Mouse (Mus musculus) hindbrain, embryonic 12.5 days (tissue): ENCODE results near the gene Bok. TPM values are rescaled to one million over a fixed set of nuclear protein-coding genes. Genes with fewer than 3 reads are reported as not detected.
"Not testable (repeated sequence)": the region's sequence is repeated elsewhere in the genome, so short reads cannot be mapped to it uniquely, and the experiment has no call there.

ENCODE experiments used
- ATAC-seq: fragments of 200-750 bp; cut with Nextera tagmentation; 2 replicates; pipeline ENCODE4 v1.8.0; 2017; ENCODE audit warnings: moderate TSS enrichment; ENCODE audit not compliant: low FRiP score
- H3K27ac ChIP-seq: fragments of 300-500 bp; sonication (generic); 2 replicates; pipeline ENCODE4 v1.5.1; 2016; ENCODE audit warnings: mild to moderate bottlenecking
- H3K27me3 ChIP-seq: fragments of 300-500 bp; sonication (generic); 2 replicates; pipeline ENCODE4 v1.6.1; 2016; ENCODE audit warnings: mild to moderate bottlenecking
- H3K36me3 ChIP-seq: fragments of 300-500 bp; sonication (generic); 2 replicates; pipeline ENCODE4 v1.6.1; 2016; ENCODE audit warnings: mild to moderate bottlenecking
- H3K4me1 ChIP-seq: fragments of 300-500 bp; sonication (generic); 2 replicates; pipeline ENCODE4 v1.6.1; 2016
- H3K4me2 ChIP-seq: fragments of 300-500 bp; sonication (generic); replicated peaks from 2 replicates; pipeline ENCODE4 v1.6.1; 2016; ENCODE audit warnings: mild to moderate bottlenecking
- H3K4me3 ChIP-seq: fragments of 300-500 bp; sonication (generic); 2 replicates; pipeline ENCODE4 v1.5.1; 2016; ENCODE audit warnings: mild to moderate bottlenecking
- H3K9ac ChIP-seq: fragments of 300-500 bp; sonication (generic); 2 replicates; pipeline ENCODE4 v1.6.1; 2016; ENCODE audit warnings: mild to moderate bottlenecking, moderate library complexity
- H3K9me3 ChIP-seq: fragments of 300-500 bp; sonication (generic); replicated peaks from 2 replicates; pipeline ENCODE4 v1.6.1; 2016; ENCODE audit warnings: mild to moderate bottlenecking
- WGBS: fragments of 180-500 bp; shearing (Covaris S2); methylation state at CpG from one replicate; pipeline ENCODE4 v1.1.7; 2016; 5-methylcytosine and 5-hydroxymethylcytosine counted together
- polyA plus RNA-seq: library from polyadenylated mRNA; unstranded; fragments of >200 nt; fragmentation: Nextera tagmentation; extraction: Ambion mirVana; gene quantifications from 2 replicates; pipeline ENCODE4 v1.2.1, GENCODE M21; 2016

Bok gene
- 43.8 and 44.1 TPM in 2 replicates for polyA plus RNA-seq

DNA sequence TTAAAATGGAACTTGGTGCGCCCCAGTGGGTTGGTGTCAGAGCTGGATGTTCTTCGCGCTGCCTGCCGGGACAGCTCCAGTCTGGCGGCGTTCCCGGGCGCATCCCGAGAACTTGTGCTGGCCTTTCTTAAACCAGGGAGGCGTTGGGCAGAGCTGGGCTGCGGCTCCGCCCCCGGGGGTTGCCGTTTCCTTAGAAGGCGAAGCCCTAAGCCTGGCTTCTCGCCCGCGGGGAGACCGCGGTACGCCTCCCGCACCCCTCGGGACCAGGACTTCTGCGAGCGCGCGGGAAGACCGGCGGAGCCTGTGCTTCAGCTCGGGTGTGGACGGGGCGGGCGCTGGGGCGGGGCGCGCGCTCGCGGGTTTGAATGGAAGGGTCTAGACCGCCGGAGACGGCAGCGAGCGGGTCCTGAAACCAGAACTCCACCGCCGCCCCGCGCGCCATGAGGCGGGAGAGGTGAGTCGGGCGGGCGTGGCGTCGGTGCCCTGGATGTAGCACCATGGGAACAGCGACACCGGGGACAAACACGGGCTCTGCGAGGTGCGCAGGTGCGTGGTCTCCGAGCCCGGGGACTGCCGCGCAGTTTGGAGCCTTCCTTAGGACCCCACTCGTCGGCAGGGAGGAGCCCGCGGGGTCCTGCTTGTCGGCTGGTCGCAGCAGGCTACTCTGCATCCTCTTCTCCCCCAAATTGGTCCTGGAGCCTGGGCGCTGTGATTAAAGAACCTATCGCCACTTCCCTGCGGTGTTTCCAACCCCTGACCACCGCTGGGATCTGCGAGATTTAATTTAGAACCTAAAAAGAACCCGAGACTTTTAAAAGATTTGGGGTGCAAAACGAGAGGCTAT lies at the start of gene Bok:
Bok (plus strand) TSS at position 260 of the 844 bp plus-strand sequence.
- Histone ChIP-seq H3K36me3 (no peaks in the 10 kb centered on the region), H3K27ac (peak within 1 kb of the TSS; percentile 55), H3K9me3 (0 out of 2 replicates have a peak, but pooled peaks cover 8% of the 10 kb centered on the region), H3K27me3 (peaks cover 19% of the 10 kb centered on the region; the same call in 1 of the 2 replicates), H3K4me3 (peak within 1 kb of the TSS; percentile 57), H3K4me1 (peaks cover 14% of the 10 kb centered on the region; the same call in 1 of the 2 replicates), H3K9ac (peak within 1 kb of the TSS; percentile 73), H3K4me2 (peak within 1 kb of the TSS; percentile 82)
- under 1% methylated on average over 76 of the region's 78 CpGs for WGBS
- ATAC-seq, result peak; percentile 62

DNA sequence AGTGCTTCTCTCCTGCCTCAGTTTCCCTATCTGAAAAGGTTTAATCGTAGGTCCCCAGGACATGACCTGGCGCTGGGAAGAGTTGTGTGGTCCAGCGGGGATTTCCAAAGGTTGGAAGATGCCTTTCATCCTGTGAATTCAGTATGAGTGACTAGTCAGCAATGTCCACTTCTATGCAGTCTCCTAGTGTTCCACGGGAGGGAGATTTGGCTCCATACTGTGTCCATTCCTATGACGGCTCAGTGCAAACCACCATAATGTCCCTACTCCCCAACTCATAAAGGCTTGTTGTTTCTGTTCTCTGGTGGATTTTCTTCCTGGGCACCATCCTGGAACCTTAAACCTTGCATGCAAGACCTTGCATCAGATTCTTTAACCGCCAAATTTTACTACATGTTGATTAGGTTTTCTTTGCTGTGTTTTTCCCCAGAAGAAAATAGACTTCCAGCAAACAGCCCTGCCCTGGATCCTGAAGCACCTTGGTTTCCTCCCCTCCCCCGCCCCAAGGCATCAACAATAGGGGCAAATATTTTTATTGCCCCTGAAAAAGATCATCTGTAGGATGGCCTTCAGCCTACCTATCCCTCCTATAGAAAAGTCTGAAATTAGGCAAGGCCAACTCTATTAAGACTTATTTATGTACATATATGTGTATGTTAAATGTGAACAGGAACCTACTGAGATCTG lies 49.1 kb upstream of the Bok start:
- H3K9ac ChIP-seq, result peak overlapping the region; percentile 92; the same call in 1 of the 2 replicates
- WGBS, result 26% methylated on average over 7 of the region's 7 CpGs
- H3K4me2 ChIP-seq, result peak overlapping the region; percentile 92
- H3K4me1 ChIP-seq, result peaks cover 16% of the 10 kb centered on the region
- H3K27ac ChIP-seq, result peak overlapping the region; percentile 84
- peak overlapping the region; percentile 90 for H3K4me3 ChIP-seq
- no peaks in the 10 kb centered on the region for H3K27me3 ChIP-seq
- ATAC-seq, result peak; percentile 44
- H3K36me3 ChIP-seq, result peaks cover 10% of the 10 kb centered on the region; the same call in 1 of the 2 replicates
- H3K9me3 ChIP-seq, result no peaks in the 10 kb centered on the region

DNA sequence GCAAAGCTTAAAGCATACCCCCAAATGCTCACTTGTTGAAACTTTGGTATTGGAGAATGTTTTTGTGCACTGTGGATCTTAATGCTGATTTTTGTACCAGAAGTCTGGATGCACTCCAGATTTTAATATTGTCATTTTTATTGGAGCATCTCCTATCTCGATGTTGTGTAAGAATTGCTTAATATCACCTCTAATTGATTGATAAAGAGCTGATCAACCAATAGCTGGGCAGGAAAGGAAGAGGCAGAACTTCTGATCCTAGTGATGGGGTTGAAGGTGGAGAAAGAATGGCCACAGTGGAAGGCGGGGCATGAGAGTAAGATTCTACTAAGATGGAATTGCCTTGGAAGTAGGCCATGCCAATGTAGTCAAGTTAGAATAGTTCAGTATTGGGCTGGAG lies 43.5 kb upstream of the Bok start:
- no peaks in the 10 kb centered on the region for H3K4me1 ChIP-seq
- ATAC-seq, result no peak
- H3K4me3 ChIP-seq, result no peak overlapping the region
- no peaks in the 10 kb centered on the region for H3K9me3 ChIP-seq
- no peak overlapping the region for H3K9ac ChIP-seq
- H3K4me2 ChIP-seq, result no peak overlapping the region
- 83% methylated on average over 2 of the region's 2 CpGs for WGBS
- no peaks in the 10 kb centered on the region for H3K27me3 ChIP-seq
- no peak overlapping the region for H3K27ac ChIP-seq
- H3K36me3 ChIP-seq, result no peaks in the 10 kb centered on the region

DNA sequence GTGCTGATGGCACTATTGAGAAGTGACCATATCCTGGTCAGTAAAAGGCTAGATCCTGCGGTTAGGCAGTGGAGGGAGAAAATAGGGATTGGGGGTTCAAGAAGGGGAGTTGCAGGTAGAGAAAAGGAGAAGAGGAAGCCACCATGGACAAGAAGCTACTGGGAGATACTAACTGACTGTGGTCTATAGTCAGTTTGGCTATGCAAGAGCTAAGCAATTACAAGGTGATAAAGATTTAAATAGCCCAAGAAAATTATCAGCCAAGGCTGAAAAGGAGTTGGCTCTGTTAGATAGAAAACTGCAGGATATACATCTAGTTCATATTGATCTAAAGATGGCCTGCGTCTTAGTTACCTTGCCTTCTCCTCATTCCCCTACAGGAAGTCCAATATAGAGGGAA lies 42.8 kb upstream of the Bok start:
- Histone ChIP-seq H3K4me3 (no peak overlapping the region), H3K27me3 (no peaks in the 10 kb centered on the region), H3K9ac (no peak overlapping the region), H3K4me1 (no peaks in the 10 kb centered on the region), H3K4me2 (no peak overlapping the region), H3K9me3 (no peaks in the 10 kb centered on the region), H3K27ac (no peak overlapping the region), H3K36me3 (no peaks in the 10 kb centered on the region)
- 95% methylated on average over 2 of the region's 2 CpGs for WGBS
- ATAC-seq, result no peak

DNA sequence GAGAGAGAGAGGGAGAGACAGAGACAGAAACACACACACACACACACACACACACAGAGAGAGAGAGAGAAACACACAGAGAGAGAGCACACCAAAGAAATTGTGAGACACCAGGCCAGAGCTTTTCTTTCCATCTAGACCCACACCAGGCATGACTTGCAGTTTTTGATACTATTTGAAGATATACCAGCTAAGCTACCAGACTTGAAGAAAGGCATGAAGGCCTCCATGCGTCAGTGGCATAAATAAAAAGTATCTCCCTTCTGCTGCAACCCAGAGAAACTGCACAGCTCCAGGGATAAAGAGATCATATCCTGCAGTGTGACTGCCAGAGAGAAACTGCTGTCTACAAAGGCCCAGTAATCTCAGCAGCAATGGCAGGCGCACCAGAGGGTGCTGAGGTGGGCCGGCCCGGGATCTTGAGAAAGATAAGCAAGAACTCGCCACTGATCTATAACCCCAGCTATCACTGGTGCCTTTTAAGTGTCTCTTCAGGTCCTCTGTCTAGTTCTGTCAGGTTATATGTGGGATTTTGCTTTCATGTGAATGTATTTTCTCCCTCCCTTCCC lies 35.8 kb upstream of the Bok start:
- Histone ChIP-seq H3K9ac (no peak overlapping the region), H3K27me3 (no peaks in the 10 kb centered on the region), H3K4me3 (no peak overlapping the region), H3K36me3 (no peaks in the 10 kb centered on the region), H3K27ac (no peak overlapping the region), H3K9me3 (no peaks in the 10 kb centered on the region), H3K4me2 (no peak overlapping the region), H3K4me1 (no peaks in the 10 kb centered on the region)
- ATAC-seq, result no peak
- WGBS, result 84% methylated on average over 5 of the region's 5 CpGs

DNA sequence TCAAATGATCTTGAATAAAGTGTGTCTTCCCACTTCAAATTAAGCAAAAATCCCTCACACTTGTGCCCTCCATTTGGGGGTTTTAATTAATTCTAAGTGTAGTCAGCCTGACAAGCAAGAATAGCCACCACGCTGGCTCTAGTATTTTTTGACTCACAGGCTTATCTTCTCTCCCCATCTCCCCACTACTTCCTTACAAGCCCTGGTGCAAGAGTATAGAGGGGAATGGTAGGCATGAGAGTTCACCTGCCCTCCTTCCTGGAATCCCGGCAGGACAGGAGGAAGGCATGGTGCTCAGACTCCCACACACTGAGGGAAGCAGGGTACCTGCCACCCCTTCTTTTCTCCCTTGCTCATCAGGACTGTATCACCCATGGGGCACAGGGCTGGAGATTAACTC lies 31.2 kb upstream of the Bok start:
- Histone ChIP-seq H3K36me3 (no peaks in the 10 kb centered on the region), H3K4me3 (no peak overlapping the region), H3K27me3 (peaks cover 2% of the 10 kb centered on the region; the same call in 1 of the 2 replicates), H3K9ac (no peak overlapping the region), H3K27ac (no peak overlapping the region), H3K4me1 (no peaks in the 10 kb centered on the region), H3K4me2 (no peak overlapping the region), H3K9me3 (no peaks in the 10 kb centered on the region)
- no peak for ATAC-seq
- 73% methylated on average over 2 of the region's 2 CpGs for WGBS

DNA sequence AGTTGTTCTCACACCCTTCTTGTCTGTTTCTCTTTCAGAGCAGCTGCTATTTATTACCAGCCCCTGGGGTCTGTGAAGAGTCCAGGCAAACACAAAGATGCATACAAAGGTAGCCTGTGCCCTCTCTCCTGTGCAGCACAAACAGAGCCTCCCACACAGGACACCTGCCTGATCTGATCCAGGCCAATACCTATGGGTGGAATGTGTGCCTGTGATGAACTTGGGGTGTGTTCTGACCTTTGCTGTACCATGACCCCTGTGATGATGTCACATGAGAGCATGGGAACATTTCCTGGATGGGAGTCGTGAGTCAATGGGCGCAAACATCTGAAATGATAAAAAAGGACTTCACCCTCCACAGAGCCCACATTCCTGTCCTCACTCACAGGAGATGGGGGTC lies 30.7 kb upstream of the Bok start:
- H3K36me3 ChIP-seq, result no peaks in the 10 kb centered on the region
- H3K4me2 ChIP-seq, result no peak overlapping the region
- 71% methylated on average over 2 of the region's 2 CpGs for WGBS
- H3K4me1 ChIP-seq, result no peaks in the 10 kb centered on the region
- H3K27ac ChIP-seq, result no peak overlapping the region
- ATAC-seq, result no peak
- peaks cover 2% of the 10 kb centered on the region; the same call in 1 of the 2 replicates for H3K27me3 ChIP-seq
- H3K4me3 ChIP-seq, result no peak overlapping the region
- H3K9ac ChIP-seq, result no peak overlapping the region
- no peaks in the 10 kb centered on the region for H3K9me3 ChIP-seq

DNA sequence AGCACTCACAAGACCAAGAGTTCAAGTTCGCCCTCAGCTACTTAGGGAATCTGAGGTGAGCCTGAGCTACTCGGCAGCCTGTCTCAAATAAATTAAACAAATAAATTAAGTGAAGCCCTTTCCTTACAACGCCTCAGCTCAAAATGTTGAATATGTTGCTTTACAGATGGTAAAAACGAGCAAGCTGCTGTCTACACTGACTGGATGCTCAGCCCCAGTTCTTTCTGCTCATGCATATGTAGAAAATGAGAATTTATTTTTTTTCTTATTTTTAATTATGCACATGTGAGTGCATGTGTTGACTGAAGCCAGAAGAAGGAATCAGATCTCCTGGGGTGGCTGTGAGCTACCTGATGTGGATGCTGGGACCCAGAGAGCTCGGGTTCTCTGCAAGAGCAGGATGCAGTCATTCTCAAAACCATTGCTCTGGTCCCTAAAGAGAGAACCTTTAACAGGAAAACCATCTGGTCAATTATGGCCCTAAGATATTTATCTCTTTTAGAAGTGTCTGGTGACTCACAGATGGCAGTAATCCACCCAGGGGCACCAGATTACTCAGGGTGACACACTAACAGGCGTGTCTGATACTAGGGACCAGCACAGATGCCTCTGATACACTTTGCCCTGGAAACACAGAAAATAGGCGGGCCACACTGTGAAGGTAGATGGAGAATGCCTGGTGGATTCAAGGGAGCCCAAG lies 29.0 kb upstream of the Bok start:
- no peak for ATAC-seq
- H3K4me1 ChIP-seq, result no peaks in the 10 kb centered on the region
- H3K9me3 ChIP-seq, result no peaks in the 10 kb centered on the region
- no peak overlapping the region for H3K9ac ChIP-seq
- WGBS, result 76% methylated on average over 7 of the region's 7 CpGs
- no peak overlapping the region for H3K4me2 ChIP-seq
- H3K27ac ChIP-seq, result no peak overlapping the region
- no peak overlapping the region for H3K4me3 ChIP-seq
- H3K36me3 ChIP-seq, result no peaks in the 10 kb centered on the region
- peaks cover 2% of the 10 kb centered on the region; the same call in 1 of the 2 replicates for H3K27me3 ChIP-seq

DNA sequence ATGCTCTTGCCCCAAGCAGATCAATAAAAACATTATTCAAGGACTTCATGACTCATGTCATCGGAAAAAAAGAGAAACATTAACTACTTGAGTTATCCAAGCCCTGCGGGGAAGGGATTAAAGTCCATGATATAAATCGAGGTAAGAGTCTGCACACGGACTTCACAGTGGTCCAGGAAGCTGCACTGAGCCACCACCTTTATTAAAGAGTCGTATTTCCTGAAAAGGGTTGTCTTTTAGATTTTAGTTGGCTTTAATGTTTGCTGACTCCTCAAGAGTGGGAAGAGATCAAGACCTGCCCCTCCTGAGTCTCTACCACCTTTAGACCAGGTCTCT lies 28.5 kb upstream of the Bok start:
- Histone ChIP-seq H3K27me3 (peaks cover 2% of the 10 kb centered on the region; the same call in 1 of the 2 replicates), H3K4me1 (no peaks in the 10 kb centered on the region), H3K4me3 (no peak overlapping the region), H3K36me3 (no peaks in the 10 kb centered on the region), H3K27ac (no peak overlapping the region), H3K4me2 (no peak overlapping the region), H3K9me3 (no peaks in the 10 kb centered on the region), H3K9ac (no peak overlapping the region)
- 87% methylated on average over 5 of the region's 5 CpGs for WGBS
- no peak for ATAC-seq

DNA sequence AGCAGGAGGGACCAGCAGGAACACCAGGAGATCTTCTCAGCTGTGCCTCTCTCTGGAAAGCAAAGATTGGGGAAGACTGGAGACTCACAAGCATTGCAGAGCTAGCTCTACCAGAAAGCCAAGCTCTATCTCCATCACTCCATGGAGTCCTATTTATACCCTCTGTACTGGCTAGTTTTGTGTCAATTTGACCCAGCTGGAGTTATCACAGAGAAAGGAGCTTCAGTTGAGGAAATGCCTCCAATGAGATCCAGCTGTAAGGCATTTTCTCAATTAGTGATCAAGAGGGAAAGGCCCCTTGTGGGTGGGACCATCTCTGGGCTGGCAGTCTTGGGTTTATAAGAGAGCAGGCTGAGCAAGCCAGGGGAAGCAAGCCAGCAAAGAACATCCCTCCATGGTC lies 26.9 kb upstream of the Bok start, which contains the start of gene Stk25:
Stk25 (minus strand) TSS at position 101 of the 400 bp plus-strand sequence.
- H3K36me3 ChIP-seq, H3K4me3 ChIP-seq, H3K27me3 ChIP-seq, H3K9me3 ChIP-seq, ATAC-seq, H3K4me1 ChIP-seq, H3K4me2 ChIP-seq, H3K27ac ChIP-seq, H3K9ac ChIP-seq: not testable (repeated sequence)

DNA sequence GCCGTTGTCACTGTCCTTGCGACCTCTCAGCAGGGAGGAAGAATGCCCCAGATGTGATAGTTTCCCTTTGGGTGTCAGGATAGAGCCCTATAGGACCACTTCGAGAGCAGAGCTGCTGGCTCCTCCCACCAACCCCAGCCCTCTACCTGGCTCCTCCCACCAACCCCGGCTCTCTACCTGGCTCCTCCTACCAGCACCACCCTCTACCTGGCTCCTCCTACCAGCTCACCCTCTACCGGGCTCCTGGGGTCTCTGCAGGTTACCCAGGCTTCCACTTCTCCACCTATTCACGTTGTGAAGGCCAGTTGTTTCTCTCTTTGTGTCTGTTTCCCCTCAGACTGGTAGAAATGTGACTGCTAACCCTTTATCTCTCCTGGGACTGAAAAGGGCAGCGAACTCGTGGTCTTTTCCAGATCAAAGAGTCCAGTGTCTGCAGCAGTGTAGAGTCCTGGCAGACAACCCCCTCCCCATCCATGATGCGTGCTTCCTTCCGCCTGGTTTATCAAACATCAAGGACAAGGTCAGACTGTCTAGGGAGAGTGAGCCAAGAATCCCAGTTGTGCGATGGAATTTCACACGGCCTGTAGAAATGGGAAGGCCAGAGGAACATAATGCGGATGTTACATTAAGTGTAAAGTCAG lies 17.6 kb upstream of the Bok start:
- ATAC-seq, result no peak
- H3K27ac ChIP-seq, result no peak overlapping the region
- H3K36me3 ChIP-seq, result no peaks in the 10 kb centered on the region
- no peak overlapping the region for H3K9ac ChIP-seq
- WGBS, result 22% methylated on average over 13 of the region's 13 CpGs
- no peak overlapping the region for H3K4me3 ChIP-seq
- H3K9me3 ChIP-seq, result no peaks in the 10 kb centered on the region
- H3K4me2 ChIP-seq, result no peak overlapping the region
- H3K4me1 ChIP-seq, result no peaks in the 10 kb centered on the region
- H3K27me3 ChIP-seq, result no peaks in the 10 kb centered on the region
